Mouse (Mus musculus): ENCODE data around the gene Actrt3.
"Not testable (repeated sequence)": the region's sequence is repeated elsewhere in the genome, so short reads cannot be mapped to it uniquely, and the experiment has no call there.

Gene Actrt3

DNA sequence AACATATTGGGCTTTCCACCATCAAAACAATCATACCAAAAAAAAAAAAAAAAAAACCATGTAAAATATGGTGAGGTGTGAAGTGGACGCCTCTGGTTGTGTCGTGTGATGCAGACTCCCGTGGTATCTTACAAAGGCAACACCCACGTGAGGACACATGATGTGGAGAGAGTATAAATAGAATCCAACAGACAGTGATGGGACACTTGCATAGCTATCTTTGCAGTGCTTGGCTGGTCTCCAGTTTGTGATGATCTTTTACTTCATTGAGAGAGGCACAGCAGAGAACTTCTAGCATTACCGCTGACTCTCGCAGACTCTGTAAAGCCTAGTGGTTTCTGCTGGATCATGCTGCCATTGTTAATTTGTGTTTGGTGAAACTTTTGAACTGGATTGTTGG lies 10.9 kb downstream of the Actrt3 start:
- no peak for DNase-seq (ENCODE audit: extremely low read depth, low read depth, low spot score)

DNA sequence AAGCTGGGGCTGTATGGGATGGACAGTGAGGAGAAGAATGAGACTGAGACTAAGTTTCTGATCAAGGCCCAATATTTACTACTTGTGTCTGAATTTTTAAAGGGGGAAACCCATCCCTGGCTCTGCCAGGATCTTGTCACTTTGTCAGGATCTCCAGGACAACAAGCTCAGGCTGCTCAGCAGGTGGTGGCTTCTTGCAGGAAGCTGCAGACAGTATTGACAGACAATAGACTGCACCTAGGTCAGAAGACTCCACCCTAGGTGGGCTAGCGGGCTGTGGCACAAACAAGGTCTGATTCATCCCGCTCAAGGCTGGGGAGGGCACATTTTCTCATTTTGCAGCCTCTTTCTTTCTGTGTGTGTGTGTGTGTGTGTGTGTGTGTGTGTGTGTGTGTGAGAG lies 26.2 kb downstream of the Actrt3 start:
- DNase-seq (ENCODE audit: extremely low read depth, low read depth, low spot score), result no peak

DNA sequence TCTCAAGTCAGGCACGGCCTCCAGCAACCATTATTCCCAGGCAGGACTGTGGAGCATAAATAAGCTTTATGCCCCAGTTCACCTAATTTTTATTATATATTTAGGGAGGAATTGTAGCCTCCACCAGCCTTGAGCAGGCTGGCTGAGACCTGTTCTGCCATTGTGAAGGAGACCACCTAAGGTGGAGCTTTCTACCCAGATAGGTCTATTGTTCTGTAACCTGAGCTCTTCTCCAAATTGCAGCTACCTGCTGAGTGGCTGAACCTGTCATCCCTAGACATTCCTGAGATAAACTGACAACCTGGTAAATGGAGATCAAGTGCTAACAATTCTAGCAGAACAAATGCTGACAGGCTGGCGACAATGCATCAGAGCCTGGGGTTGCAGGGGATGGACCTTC lies 33.4 kb downstream of the Actrt3 start:
- DNase-seq (ENCODE audit: extremely low read depth, low read depth, low spot score), result not testable (repeated sequence)

DNA sequence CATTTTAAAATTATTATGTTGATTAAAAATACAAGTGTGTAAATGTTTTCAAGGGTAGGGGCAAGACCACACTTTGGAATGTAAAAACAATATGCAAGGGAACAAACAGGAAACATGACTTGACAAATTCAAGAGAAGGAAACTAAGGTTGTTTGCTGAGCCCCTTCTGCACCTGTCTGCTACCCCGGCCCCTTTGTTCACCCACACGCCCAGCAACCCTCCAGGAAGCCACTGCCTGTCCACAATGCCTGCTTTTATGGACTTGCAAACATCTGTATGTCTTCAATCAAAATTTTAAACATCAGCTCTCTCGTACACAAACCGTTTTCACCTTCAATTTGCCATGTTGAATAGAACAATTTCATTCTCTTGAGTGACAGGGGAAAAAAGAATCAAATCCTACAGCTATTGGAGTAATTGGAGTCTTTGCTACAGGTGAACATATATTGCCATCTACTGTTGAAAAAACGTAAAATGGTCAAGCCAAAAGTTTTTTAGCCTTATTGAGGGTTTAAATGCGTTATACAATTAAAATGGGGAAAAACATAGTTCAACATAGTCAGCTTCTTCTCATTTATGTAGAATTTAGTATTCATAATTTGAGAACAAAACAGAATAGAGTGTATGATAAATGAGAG lies 38.9 kb downstream of the Actrt3 start:
- DNase-seq (ENCODE audit: extremely low read depth, low read depth, low spot score), result no peak

DNA sequence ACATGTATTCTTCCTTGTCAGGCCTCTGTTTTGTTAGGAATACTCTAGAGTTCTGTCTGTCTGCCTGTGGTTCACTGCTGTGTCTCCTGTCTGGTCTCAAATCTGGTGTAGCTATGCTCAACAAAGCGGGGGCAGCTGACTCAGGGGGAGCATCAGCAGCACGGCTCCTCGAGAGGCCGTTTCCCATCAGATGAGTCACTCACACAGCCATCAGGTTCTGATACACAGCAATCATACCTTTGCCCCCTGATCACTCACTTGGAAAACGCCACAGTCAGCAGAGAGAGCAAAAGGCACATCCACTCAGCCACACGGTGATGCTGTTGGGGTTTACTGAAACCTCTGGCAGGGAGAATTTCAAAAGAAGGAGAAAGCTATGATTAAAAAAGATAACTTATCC lies 46.0 kb downstream of the Actrt3 start:
- DNase-seq (ENCODE audit: extremely low read depth, low read depth, low spot score), result no peak

DNA sequence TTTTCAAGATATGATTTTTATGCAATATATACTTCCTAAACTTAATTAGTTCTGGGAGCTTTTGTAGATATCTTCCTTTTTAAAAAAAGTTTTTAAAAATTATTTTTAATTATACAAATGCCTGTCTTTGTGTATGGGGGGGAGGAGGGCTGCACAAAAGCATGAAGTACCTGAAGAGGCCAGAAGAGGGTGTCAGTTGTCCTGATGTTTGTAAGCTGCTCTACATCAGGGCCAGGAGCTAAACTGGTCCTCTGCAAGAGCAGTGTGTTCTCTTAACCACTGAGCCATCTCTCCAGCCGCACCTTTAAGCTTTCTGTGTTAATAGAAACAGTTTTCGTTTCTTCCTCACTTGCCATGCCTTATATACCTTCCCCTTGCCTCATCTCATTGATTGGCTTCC lies 49.5 kb downstream of the Actrt3 start:
- no peak for DNase-seq (ENCODE audit: extremely low read depth, low read depth, low spot score)

DNA sequence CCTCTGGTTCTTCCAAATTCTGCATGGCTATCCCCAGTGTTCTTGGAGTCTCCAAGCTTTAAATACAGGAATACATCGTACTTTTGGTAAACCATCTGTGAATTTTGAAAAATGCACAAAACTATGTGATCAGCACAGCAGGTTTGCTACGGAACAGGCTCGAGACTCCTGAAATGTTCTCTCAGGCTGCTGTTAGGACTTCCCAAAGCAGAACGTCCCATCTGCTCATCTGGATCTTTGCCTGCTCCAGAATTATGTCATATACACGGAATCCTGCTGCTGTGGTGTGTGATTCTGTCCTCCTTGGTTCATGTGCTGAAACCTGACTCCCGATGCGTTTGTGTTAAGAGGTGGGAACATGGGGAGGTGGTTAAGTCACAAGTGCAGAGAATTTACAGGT lies 50.8 kb downstream of the Actrt3 start:
- DNase-seq (ENCODE audit: extremely low read depth, low read depth, low spot score), result no peak

DNA sequence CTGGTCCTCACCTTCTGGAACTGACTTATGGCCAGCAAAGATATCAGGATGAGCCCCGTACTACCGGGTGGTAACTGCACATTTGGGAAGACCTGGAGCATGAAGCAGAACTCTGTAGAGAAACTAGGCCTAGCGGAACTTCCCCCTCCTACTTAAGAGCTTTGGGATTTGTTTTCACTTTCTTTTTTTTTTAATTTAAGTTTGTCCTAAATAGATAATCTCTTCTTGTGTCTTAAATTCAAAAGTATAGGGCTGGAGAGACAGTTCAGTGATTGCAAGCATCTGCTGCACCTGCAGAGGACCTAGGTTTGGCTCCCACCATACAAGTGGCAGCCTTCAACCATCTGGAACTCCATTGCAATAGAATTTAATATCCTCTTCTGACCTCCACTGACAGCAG lies 51.8 kb downstream of the Actrt3 start, which contains the start of gene Mecom:
TSS of gene Mecom (minus strand) at position 101 of the 400 bp plus-strand sequence.
- no peak for DNase-seq (ENCODE audit: extremely low read depth, low read depth, low spot score)
